Comparison of ENCODE assay signal across 26 mouse cellular contexts in the genomic region with DNA sequence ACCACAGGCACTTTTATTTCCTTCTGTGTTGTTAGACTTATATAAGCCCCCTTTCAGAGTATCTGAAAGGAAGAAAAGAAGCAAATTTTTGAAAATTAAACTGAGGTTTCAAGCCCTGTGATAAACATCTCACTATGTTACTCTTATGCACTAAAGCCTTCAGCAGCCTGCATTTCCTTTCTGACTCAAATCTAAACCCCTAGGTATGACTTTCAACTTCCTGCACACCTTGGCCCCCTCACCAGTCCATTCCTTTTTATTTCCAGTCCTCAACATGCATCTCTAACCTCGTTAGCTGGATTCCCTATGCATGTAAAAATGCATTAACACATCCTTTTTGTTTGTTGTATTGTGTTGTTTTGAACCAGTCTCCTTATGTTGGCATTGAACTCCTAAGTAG.
"Had no signal": no experiment of that assay in that cellular context is flagged by ENCODE, and none has a peak within 500 bp of the region (broad histone marks: within the 10 kb centered on the region; RNA-seq: fewer than 3 reads in every experiment).

No protein-coding gene starts in this region.

- DNase-seq: gastrocnemius, adult 2 months; gastrocnemius, postnatal 10 days; gastrocnemius, postnatal 25 days; heart, adult 18-20 months; heart, postnatal 10 days; heart, postnatal 4 days; kidney, adult 18-20 months; kidney, adult 8-10 months; kidney, postnatal 10 days; kidney, postnatal 25 days; kidney, postnatal 4 days; layer of hippocampus, adult 9-11 months; layer of hippocampus, postnatal 36 days; left cerebral cortex, postnatal 4 days had no signal

- H3K4me3 ChIP-seq: gastrocnemius, adult 2 months; heart, embryonic 10.5 days; heart, embryonic 12.5 days; hindbrain, embryonic 10.5 days; hindbrain, embryonic 12.5 days; intestine, embryonic 15.5 days; limb, embryonic 13.5 days; limb, embryonic 15.5 days; liver, embryonic 12.5 days had no signal

- ATAC-seq: hindbrain, embryonic 16.5 days; intestine, embryonic 15.5 days; intestine, postnatal 0 days; liver, embryonic 12.5 days had no signal

- H3K27ac ChIP-seq: gastrocnemius, adult 2 months; heart, embryonic 10.5 days; hindbrain, embryonic 10.5 days; hindbrain, embryonic 12.5 days; hindbrain, embryonic 14.5 days; intestine, embryonic 15.5 days; limb, embryonic 13.5 days; limb, embryonic 15.5 days; liver, embryonic 12.5 days; liver, embryonic 14.5 days had no signal
